Mouse (Mus musculus): Measurements from ENCODE around the gene Abcg4.

Gene Abcg4

GRCm38 (mm10) chr9:44268432-44268831, 20.0 kb downstream of the Abcg4 start, which contains the start of gene Nlrx1:
Gene Nlrx1, minus strand, starts transcription at chr9:44268599.
- no peak for DNase-seq

DNA sequence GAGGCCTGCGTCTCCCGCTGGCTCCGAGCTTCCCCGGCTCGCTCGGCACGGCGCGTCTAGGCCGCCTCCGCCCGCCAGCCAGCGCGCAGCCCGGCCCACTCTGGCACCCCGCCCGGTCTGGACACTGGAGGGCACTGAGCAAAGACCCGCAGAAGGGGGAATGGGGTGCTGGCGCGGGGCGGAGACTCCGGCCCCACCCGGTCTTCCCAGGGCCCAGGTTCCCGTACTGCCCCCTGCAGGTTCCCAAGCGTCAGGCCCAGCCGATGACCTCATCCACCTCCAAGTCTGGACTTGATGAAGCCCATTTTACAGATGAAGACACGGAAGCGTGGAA, 20.4 kb downstream of the Abcg4 start:
- peak; percentile 83 for DNase-seq

GRCm38 (mm10) chr9:44267319-44268026, 20.9 kb downstream of the Abcg4 start:
- DNase-seq, result peak; percentile 47

- DNase-seq, result no peak
Observed at GRCm38 (mm10) chr9:44266478-44267226, 21.8 kb downstream of the Abcg4 start.

- no peak for DNase-seq
Observed at GRCm38 (mm10) chr9:44261388-44261787, 27.0 kb downstream of the Abcg4 start.

- no peak for DNase-seq
Observed at GRCm38 (mm10) chr9:44259014-44259413, 29.4 kb downstream of the Abcg4 start.

GRCm38 (mm10) chr9:44256213-44256612, 32.2 kb downstream of the Abcg4 start:
- no peak for DNase-seq

- no peak for DNase-seq
Observed at GRCm38 (mm10) chr9:44255136-44255521, 33.3 kb downstream of the Abcg4 start.

DNA sequence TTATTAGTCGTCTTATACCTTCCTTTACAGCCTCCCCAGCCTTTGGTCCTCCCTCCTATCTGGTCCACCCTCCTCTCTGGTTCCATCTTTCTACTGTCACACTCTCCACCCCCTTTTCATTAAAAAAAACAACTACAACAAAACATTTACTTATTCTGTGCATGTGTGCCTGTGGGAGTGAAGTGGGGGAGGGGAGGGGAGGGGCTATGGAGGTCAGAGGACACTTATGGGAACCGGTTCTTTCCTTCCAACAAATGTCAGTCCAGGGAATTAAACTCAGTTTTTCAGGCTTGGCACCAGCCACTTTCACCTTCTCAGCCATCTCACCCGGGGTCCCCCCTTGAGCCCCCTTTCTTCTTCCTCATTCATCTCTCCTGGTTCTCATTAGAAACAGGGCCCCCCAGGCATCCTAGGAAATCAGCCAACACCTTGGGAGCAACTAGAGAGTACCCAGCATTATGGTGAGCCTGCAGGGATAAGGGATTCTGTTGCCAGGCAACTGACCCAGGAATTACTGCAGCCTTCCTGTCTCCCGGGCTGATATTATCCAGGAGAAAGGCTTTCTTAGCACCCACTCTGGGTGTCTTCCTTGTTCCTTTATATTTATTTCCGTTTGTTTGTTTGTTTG, 33.8 kb downstream of the Abcg4 start:
- peak; percentile 58 for DNase-seq

DNA sequence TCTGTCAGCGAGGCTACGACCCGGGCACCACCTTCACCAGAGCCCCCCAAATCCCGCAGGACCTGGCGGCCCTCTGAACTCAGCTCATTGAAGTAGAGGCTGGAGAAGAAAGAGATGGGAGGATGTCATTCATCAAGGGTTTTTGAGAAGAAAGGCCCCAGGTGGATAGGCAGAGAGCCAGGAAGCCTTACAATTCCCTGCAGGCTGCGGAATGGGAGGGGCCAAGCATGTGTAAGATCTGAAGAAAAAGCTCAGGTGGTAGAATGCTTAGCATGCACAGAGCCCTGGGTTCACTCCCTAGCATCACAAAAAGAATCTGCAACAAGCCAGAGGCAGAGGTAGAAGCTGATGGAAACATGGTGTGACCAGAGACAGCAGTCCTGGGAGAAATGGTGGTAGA, 35.0 kb downstream of the Abcg4 start:
- DNase-seq, result no peak

DNA sequence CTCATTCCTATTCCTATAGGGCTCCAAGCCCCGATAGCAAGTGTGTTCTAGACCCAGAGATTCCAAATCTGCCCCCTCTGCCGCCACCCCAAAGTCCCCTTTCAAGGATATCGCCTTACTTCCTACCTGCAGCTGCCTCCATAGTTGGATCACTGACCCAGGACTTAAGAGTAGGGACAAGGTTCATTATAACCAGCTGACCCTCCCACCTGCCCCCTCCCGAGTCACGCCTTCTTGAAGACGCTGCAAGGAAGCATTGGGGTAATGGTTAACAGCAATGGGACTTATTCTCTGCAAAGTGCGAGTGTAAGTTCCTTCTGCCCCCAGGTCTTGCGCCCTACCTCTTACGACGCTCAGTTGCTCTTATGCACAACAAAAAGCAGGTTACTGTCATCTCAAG, 37.1 kb downstream of the Abcg4 start, which contains the start of gene Pdzd3:
Pdzd3 (minus strand) TSS at position 158 of the 400 bp plus-strand sequence.
- no peak for DNase-seq

GRCm38 (mm10) chr9:44250445-44250844, 38.0 kb downstream of the Abcg4 start:
- no peak for DNase-seq

DNA sequence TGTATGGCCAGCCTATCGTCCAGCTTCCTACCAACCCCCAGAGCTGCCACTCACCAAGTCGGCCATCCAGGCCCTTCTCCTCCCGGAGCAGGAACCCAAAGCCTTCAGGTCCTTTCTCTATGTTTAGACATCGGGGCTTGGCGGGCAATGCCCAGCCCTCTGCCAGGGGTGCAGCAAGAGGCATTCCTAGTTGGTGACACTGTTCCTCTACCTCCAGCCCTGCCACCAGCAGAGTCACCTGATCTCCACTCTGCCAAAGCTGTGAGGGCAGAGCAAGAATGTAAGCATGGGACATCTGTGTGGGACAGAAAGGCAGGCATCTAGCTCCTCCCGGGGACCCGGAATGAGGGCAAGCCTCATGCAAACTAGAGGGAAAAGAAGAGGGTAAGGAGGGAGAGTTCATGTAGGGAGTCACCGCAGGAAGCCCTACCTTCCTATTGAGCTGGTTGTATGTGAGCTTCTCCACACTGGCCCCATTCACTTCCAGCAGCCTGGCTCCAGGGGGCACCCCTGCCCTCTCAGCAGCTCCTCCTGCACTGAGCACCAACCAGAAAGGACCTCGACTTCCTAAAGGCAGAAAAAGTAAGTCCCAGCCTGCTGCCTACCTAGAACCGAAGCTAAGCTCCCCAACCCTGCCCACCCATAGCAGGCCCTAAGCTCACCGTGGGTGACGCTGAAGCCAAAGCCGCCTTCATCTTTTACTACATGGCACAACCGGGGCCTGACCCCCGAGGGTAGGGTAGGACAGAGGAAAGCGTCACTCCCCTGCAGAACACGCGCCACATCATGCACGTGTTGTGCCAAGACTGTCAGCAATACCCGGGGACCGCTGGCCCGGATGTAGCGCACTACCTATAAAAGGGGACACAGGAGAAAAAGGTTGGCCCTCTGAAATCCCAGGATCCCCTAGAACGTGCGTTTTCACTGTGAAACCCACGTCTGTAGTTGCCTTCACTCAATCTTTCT, 39.0 kb downstream of the Abcg4 start:
- DNase-seq, result peak; percentile 68

DNA sequence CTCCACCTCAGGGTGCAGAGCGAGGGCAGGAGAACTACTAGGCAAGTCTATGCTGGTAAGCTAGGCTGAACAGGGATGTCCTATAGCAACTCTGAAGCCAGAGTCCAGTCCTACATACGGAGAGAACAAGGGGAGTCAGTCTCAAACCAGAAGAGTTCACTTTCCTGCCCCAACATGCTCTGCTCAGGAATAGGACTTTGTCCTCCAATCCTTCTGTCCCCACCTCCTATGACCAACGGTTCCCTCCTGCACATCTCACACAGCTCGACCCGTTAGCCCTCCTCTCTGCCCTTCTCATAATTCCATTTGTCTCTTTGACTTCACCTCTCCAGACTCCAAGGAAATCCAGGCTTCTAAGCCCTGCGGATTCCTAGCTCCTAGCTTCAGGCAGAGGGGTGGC, 40.5 kb downstream of the Abcg4 start:
- no peak for DNase-seq

- no peak for DNase-seq
Observed at GRCm38 (mm10) chr9:44243621-44244020, 44.8 kb downstream of the Abcg4 start.

DNA sequence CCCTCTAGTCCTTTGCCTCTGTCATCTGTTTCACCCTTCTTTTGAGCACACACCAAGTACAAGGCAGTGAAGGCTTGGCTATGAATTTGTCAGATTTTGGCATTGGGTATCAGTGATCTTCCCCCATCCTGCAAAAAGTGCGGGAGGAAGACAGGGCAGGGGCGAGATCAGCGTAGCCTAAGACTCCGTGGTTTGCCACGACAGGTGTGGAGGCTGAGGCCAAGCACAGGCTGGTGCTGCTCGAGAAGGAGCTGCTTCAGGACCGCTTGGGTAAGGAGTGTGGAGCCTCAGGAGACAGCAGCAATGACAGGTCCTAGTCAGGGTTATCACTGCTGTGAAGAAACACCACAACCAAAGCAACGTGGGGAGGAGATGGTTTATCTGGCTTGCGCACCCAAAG, 47.0 kb downstream of the Abcg4 start:
- no peak for DNase-seq

GRCm38 (mm10) chr9:44240911-44241310, 47.5 kb downstream of the Abcg4 start:
- DNase-seq, result no peak

DNA sequence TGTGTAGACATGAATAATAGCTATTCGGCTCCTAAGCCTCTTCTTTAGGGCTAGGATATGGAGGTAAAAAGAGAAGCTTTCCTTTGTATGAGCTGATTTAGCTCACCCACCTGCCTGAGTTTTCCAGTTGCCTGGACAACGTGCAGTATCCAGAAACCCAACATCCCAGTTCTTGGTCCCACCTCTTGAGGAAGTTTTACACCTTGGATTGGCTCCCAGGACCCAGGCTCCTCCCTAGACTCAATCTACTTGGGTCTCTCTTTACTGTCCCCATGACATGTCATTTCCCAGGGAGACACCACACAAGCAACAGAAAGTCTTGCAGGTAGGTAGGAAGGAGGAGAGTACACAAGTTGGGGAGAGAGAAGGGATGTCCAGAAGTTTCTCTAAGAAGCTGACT, 48.0 kb downstream of the Abcg4 start, which contains the start of gene Ccdc153:
Ccdc153 (plus strand) TSS at position 278 of the 400 bp plus-strand sequence.
- no peak for DNase-seq

DNA sequence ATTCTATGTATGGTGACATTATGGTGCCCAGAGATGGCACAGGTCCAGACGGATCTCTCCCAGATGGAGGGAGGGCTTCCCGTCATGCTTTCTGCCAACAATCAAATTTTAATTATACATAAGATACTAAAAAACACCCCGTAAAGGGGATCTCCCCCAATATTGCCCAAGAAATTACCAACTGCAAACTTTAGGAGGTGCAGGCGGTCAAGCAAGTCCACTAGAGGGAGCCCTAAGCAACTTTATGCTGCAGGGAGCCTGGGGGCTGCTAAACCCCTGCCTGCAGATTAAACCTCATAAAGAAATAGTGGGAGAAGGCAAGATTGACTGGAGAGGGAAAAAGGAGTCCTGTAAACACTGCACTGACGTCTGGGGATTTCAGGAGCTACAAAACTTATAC, 49.0 kb downstream of the Abcg4 start:
- peak; percentile 85 for DNase-seq

GRCm38 (mm10) chr9:44238501-44239190, 49.8 kb downstream of the Abcg4 start:
- DNase-seq, result no peak

GRCm38 (mm10) chr9:44237128-44237527, 51.3 kb downstream of the Abcg4 start:
- no peak for DNase-seq

- DNase-seq, result no peak
Observed at GRCm38 (mm10) chr9:44236601-44237000, 51.8 kb downstream of the Abcg4 start.

Data from embryo, embryonic 11 days (tissue).